Mouse (Mus musculus): ENCODE results near the gene Gpc4. TPM values are rescaled to one million over a fixed set of nuclear protein-coding genes. Genes with fewer than 3 reads are reported as not detected.

The Gpc4 gene
- 1.5 and 2.4 TPM in 2 replicates for total RNA-seq (2017)

DNA sequence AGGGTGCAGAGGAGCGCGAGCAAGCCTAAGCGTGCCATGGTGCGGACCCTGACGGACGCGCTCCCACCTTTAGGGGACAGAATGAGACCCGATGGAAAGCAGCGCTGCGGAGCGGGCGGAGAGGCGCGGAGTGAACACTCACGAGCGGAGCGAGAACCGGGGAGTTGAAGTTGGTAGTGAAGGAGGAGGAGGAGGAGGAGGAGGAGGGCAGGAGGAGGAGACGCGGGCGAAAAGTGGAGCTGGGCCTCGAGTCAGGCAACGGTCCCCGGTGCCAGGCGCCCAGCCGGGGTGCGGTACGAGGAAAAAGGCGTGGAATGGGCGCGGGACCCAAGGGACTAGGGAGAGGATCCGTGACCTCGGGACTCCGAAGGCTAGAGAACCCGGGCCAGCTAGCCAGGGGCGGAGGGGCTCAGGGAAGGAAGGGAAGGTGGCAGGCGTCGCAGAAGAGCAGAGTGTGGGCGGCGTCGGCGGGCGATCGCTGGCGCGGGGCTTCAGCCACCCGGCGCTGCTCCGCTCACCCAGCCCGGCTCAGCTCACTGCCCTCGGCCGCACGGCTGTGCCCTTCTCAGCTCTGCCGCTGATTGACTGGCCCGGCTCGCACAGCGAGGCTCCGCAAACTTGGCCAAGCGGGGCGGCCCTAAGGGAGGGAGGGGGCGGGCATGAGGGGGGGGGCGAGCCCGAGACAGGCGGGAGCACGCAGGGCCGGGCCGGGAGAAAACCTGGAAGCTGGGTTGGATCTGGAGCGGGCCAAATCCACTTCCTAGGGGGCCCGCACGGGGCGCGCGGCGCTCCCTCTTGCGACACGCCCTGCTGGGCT is at the start of gene Gpc4:
TSS of gene Gpc4 (minus strand) at position 515 of the 817 bp plus-strand sequence.
- ATAC-seq (replicated peaks; ENCODE audit: low read depth, poor library complexity, severe bottlenecking) = peak; percentile 74

GRCm38 (mm10) chrX:52212846-52213245 is 47.8 kb upstream of the Gpc4 start:
- no peak for ATAC-seq (replicated peaks; ENCODE audit: low read depth, poor library complexity, severe bottlenecking)

GRCm38 (mm10) chrX:52199836-52200235 is 34.8 kb upstream of the Gpc4 start:
- ATAC-seq (replicated peaks; ENCODE audit: low read depth, poor library complexity, severe bottlenecking) = no peak

GRCm38 (mm10) chrX:52193311-52193968 is 28.4 kb upstream of the Gpc4 start:
- ATAC-seq (replicated peaks; ENCODE audit: low read depth, poor library complexity, severe bottlenecking) = no peak

DNA sequence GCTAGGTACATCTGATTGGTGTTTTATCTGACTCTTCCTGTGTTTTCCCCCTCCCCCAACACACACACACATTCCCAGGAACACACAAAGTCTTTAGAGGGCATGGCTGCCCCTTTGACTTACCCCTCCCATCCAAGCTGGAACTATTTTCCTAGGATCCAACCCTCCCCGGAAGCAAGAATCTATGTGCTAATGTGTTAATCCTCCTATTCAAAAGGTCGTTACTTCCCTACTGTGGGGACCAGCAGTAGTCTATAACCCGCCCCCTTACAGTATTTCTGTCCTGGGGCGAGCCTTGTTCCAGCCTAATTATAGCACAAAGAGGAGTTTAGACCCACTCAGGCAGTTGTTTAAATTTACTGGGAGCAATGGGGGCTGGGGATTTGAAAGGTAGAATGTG is 24.0 kb upstream of the Gpc4 start:
- no peak for ATAC-seq (replicated peaks; ENCODE audit: low read depth, poor library complexity, severe bottlenecking)

DNA sequence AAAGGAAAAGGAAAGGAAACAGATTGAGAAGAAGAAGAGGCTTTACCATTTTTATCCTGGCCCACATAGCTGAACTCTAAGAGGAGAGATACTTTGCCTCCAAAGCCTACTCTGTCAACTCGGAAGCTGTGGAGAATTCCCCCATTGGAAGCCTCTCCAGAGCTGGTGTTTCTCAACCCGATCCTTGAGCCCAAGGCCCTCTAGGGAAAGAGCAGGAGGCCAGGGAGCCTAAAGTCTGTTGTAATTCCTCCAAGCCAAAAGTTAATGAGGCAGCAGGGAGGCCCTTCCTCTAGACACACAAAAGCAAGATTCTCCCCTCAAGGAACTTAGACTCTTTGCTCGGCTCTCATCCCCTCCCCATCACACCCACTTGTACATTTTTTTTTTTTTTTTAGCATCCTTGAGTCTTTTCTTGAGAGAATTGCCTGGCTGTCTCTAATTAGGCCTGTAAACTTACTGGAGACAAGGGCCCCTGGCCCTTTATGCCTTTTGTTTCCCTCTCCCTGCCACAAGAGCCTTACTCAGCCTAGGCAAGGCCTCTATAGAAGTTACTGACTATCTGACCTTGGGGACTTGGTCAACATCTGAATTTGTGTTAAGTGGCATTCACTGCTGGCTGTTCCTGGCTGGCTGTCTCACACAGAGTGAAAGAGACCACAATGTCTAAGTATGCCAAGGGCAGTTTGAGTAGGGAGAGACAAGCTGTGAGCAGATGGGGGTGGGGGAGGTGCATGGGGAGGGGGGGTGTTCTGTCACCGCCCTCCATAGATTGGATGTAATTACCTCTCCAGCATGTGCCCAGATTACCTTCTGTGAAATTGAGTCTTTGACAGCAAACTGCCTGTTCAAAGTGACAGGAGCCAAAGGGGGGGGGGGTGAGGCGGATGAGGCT is 18.7 kb upstream of the Gpc4 start:
- ATAC-seq (replicated peaks; ENCODE audit: low read depth, poor library complexity, severe bottlenecking) = no peak

GRCm38 (mm10) chrX:52181401-52181800 is 16.3 kb upstream of the Gpc4 start:
- ATAC-seq (replicated peaks; ENCODE audit: low read depth, poor library complexity, severe bottlenecking) = no peak

DNA sequence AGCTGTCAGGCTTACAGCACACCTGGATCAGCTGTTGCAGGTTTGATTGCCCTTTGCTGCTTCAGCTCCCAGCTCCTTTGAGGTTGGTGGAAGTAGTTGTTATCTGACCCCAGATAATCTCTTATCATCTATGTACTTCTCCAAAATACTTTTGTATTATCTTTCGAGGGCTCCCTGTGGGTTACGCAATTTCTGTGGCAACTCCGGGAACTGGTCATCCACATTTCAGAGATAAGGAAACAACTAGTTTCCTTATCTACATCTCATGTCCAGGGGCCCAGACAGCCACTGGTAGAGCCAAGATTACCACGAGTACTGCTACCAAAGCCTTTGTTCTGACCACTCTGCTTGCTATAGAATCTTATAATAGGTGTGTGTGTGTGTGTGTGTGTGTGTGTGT is 12.0 kb upstream of the Gpc4 start:
- 0 out of 2 replicates have a peak, but pooled peaks have one; percentile 32 for ATAC-seq (replicated peaks; ENCODE audit: low read depth, poor library complexity, severe bottlenecking)

GRCm38 (mm10) chrX:52167519-52168244 is 2.6 kb upstream of the Gpc4 start:
- no peak for ATAC-seq (replicated peaks; ENCODE audit: low read depth, poor library complexity, severe bottlenecking)

DNA sequence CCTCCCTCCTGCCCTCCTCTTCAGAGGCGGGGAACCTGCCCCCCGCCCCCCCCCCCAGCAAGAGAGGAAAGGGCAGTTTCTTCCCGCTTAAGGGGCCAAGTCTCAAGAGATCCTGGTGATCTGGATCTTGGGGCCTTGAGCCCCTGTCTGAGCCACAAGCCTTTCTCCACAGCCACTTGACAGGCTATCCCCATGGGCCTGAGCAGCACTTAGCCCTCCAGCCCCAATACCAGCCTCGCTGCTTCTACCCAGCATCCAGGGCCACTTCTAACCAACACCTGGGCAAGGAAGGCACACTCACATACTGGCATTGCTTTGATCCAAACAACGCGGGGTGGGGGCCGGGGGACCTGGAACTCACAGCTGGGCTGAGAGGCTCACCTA is 495 bp upstream of the Gpc4 start:
- ATAC-seq (replicated peaks; ENCODE audit: low read depth, poor library complexity, severe bottlenecking) = no peak

DNA sequence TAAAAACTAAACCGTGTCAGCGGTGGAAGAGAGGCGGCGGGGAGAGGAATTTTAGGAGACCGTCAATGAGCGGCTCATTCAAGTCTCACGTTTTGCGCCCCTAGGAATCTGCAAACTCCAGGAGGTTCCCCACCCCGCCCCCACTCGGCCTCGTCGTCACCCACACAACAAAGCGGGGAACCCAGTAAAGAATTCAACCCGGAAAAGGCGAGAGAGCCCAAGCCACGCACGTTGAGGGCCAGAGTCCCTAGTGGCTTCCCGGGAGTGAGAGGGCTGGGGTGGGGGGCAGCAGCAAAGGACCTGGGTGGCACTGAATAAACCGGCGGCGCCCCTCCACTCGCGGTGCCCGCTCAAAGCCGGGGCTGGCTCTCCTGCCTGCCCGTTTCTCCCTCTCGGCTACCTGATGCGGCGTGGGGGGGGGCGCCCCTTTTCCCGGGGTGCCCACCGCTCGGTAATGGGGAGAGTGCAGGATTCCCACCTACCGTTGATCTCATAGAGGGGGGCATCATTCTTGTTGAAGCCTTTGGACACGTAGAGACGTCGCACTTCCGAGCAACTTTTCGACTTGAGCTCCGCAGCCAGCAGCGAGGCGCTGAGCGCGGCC is 816 bp downstream of the Gpc4 start:
- no peak for ATAC-seq (replicated peaks; ENCODE audit: low read depth, poor library complexity, severe bottlenecking)

GRCm38 (mm10) chrX:52163418-52164133 is 1.5 kb downstream of the Gpc4 start:
- 0 out of 2 replicates have a peak, but pooled peaks have one; percentile 17 for ATAC-seq (replicated peaks; ENCODE audit: low read depth, poor library complexity, severe bottlenecking)

- no peak for ATAC-seq (replicated peaks; ENCODE audit: low read depth, poor library complexity, severe bottlenecking)
Observed at GRCm38 (mm10) chrX:52162756-52163155, 2.3 kb downstream of the Gpc4 start.

GRCm38 (mm10) chrX:52162206-52162605 is 2.8 kb downstream of the Gpc4 start:
- ATAC-seq (replicated peaks; ENCODE audit: low read depth, poor library complexity, severe bottlenecking) = no peak

DNA sequence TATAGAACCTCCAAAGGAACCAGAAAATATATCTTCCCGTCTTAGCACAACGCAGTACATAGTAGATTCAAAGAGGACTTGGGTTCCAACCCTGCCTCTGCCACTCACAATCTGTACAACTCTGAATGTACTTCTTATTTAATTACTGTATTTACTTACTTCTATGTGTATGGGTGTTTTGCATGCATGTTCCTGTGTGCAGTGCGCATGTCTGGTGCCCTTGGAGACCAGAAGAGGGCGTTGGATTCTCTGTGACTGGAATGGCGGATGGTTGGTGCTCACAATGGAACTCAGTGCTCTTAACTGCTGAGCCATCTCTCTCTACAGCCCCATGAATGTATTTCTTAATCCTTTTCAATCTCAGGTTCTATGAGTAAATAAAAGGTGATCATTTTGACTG is 5.4 kb downstream of the Gpc4 start:
- ATAC-seq (replicated peaks; ENCODE audit: low read depth, poor library complexity, severe bottlenecking) = no peak

- no peak for ATAC-seq (replicated peaks; ENCODE audit: low read depth, poor library complexity, severe bottlenecking)
Observed at GRCm38 (mm10) chrX:52155408-52155953, 9.6 kb downstream of the Gpc4 start.

GRCm38 (mm10) chrX:52154821-52155220 is 10.2 kb downstream of the Gpc4 start:
- no peak for ATAC-seq (replicated peaks; ENCODE audit: low read depth, poor library complexity, severe bottlenecking)

DNA sequence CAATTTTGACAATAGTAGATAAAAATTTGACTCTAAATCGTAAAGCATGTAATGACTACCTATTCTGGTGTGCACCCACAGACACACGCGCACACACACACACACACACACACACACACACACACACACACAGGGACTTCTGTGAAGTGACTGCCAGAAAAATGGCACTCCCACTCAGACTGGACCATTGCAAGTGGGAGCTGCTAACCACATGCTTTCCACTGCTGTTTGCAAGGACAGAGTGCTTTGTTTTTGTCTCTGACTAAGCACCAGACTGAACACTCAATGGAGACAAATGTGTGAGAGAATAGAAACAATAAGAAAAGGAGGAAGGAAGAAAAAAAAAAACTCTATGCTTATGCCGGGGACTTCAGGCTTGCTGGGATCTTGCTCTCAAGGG is 11.6 kb downstream of the Gpc4 start:
- ATAC-seq (replicated peaks; ENCODE audit: low read depth, poor library complexity, severe bottlenecking) = no peak

DNA sequence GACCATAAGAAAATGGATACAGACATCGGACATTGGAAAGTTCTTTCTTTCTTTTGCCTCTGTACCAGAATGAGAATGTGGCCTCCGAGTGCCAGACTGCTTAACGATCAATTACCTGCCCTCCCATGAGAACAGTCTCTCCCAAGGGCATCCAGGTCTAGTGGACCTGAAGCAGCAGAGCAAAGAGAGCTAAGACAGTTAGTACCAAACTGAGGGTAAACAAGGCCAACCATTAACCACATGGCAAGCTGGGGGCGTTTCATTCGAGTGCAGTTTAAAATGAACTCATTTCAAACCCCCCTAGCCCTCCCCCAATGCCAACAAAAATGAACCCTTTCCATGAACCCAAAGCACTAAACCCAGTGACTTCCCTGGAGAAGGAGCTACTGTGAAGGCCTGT is 12.1 kb downstream of the Gpc4 start:
- ATAC-seq (replicated peaks; ENCODE audit: low read depth, poor library complexity, severe bottlenecking) = no peak
